Mouse (Mus musculus): ENCODE measurements around the gene Gpr179. TPM values are rescaled to one million over a fixed set of nuclear protein-coding genes. Genes with fewer than 3 reads are reported as not detected.

Gene Gpr179
- 0.70 and 0.98 TPM in 2 replicates for polyA plus RNA-seq (2015; fragmentation: Nextera tagmentation; extraction: Ambion mirVana)

- WGBS = 47% methylated on average over 3 of the region's 3 CpGs
Measured at GRCm38 (mm10) chr11:97352027-97352684, at the start of gene Gpr179. TSS of gene Gpr179 (minus strand) at chr11:97352077.

DNA sequence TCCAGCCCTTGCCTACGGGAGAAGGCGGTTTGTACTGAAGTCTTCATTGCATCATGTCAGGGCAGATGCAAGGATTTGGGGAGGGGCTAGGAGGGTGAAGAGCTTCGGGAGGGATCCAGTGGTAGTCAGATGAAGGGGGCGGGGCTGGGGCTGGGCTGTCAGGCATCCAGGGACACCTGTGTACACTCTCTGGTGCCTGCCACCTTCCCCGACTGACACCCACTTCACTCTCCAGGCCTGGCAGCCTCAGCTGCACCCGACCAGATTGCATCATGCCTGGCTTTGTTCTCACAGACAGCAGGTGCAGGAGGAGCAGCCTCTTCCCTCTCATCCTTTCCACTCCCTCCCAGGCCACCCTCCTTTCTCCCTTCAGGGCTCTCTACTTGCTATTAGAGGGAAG, 49.2 kb upstream of the Gpr179 start:
- H3K4me1 ChIP-seq = peaks cover 33% of the 10 kb centered on the region
- H3K9ac ChIP-seq = 0 out of 2 replicates have a peak overlapping the region, but pooled peaks have one; percentile 33
- H3K27me3 ChIP-seq (replicated peaks) = no peaks in the 10 kb centered on the region
- WGBS = 12% methylated on average over 6 of the region's 6 CpGs
- no peaks in the 10 kb centered on the region for H3K36me3 ChIP-seq (replicated peaks)
- H3K9me3 ChIP-seq = no peaks in the 10 kb centered on the region
- ATAC-seq (replicated peaks) = peak; percentile 11; the same call in 1 of the 2 replicates
- H3K27ac ChIP-seq = peak overlapping the region; percentile 51
- no peak overlapping the region for H3K4me3 ChIP-seq
- H3K4me2 ChIP-seq = peak overlapping the region; percentile 71

More at GRCm38 (mm10) chr11:97352027-97352684, at the start of gene Gpr179:
- no peak within 1 kb of the TSS for H3K4me2 ChIP-seq
- H3K9me3 ChIP-seq = no peaks in the 10 kb centered on the region
- no peak within 1 kb of the TSS for H3K4me3 ChIP-seq
- no peak within 1 kb of the TSS for H3K27ac ChIP-seq
- no peaks in the 10 kb centered on the region for H3K36me3 ChIP-seq (replicated peaks)
- peaks cover 22% of the 10 kb centered on the region for H3K4me1 ChIP-seq
- H3K9ac ChIP-seq = no peak within 1 kb of the TSS
- no peaks in the 10 kb centered on the region for H3K27me3 ChIP-seq (replicated peaks)
- no peak for ATAC-seq (replicated peaks)

DNA sequence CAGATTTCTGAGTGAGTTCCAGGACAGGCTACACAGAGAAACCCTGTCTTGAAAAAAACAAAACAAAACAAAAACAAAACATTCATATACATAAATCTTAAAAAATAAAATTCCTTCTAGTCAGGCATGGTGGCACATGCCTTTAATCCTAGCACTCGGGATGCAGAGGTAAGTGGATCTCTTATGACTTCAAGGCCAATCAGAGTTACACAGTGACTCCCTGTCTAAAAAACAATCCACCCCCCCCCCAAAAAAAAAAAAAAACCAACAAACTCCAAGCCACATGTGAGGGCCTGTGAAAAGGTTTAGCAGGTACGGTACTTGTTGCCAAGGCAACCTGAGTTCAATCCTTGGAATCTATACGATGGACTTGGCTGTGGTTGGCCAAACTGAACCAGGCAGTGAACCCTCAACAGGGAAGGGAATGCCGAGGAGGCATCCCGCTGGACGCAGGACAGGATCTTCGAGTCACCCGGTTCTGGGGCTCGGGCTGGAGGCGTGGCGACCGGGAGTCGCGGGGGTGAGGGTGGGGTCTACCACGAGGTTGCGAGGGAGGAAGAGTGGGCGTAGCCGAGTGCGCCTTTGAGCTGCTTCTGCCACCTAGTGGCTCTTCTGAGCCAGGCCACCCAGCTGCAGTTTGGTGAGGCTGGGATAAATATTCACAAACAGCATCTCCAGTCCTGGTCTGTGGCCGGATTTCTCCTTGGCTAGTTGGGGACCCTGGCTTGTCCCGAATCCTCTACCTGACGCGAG, 48.3 kb upstream of the Gpr179 start:
- Histone ChIP-seq H3K9me3 (no peaks in the 10 kb centered on the region), H3K27me3 (replicated peaks) (no peaks in the 10 kb centered on the region), H3K27ac (peak overlapping the region; percentile 51), H3K4me3 (peak overlapping the region; percentile 39), H3K9ac (peak overlapping the region; percentile 33), H3K36me3 (replicated peaks) (no peaks in the 10 kb centered on the region), H3K4me1 (peaks cover 24% of the 10 kb centered on the region), H3K4me2 (peak overlapping the region; percentile 71)
- ATAC-seq (replicated peaks) = peak; percentile 57
- WGBS = 4% methylated on average over 23 of the region's 23 CpGs

DNA sequence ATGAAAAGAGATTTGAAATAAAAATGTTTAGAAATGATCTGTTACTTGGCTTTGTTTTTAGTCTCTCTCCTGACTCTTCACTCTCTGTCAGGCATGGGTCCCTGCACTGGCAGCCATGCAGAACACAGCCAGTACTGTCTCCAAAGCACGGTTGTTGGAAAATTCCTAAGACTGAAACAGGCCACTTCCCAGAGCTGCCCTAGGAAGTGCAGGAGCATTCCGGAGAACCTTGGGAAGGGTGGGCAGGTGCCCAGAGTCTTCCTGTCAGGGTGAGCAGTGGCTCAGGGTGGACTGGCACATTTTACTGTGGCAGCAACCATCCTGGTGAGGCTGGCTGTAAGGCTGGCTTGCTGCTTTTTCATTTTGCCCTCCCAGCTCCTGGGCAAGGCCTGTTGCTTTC, 46.6 kb upstream of the Gpr179 start:
- 72% methylated on average over 2 of the region's 2 CpGs for WGBS
- H3K36me3 ChIP-seq (replicated peaks) = 0 out of 2 replicates have a peak, but pooled peaks cover 3% of the 10 kb centered on the region
- H3K4me1 ChIP-seq = peaks cover 14% of the 10 kb centered on the region
- no peak overlapping the region for H3K9ac ChIP-seq
- ATAC-seq (replicated peaks) = no peak
- no peak overlapping the region for H3K4me3 ChIP-seq
- no peaks in the 10 kb centered on the region for H3K27me3 ChIP-seq (replicated peaks)
- no peaks in the 10 kb centered on the region for H3K9me3 ChIP-seq
- H3K4me2 ChIP-seq = no peak overlapping the region
- no peak overlapping the region for H3K27ac ChIP-seq

DNA sequence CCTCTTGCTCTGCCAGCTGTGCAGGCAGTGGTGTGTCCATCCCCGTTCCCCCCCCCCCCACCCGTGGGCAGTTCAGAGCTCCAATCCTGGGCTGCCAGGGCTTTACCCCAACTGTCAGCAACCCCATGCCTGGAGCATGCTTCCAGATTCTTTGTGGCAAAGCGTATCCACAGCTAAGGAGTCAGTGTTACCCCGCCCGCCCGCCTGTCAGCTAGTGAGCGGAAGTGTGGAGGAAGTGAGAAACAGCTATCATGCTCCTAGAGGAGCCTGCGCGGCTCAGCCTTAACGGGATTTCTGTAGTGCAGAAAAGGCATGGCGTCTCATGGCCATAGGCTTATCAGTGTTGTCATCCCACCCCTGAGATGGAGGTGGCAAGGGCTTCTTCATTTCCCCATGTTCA, 42.3 kb upstream of the Gpr179 start:
- no peak overlapping the region for H3K4me3 ChIP-seq
- H3K27ac ChIP-seq = no peak overlapping the region
- no peaks in the 10 kb centered on the region for H3K4me1 ChIP-seq
- H3K9ac ChIP-seq = no peak overlapping the region
- H3K36me3 ChIP-seq (replicated peaks) = peaks cover 26% of the 10 kb centered on the region
- WGBS = 86% methylated on average over 11 of the region's 11 CpGs
- no peaks in the 10 kb centered on the region for H3K27me3 ChIP-seq (replicated peaks)
- no peak overlapping the region for H3K4me2 ChIP-seq
- no peaks in the 10 kb centered on the region for H3K9me3 ChIP-seq
- ATAC-seq (replicated peaks) = no peak

DNA sequence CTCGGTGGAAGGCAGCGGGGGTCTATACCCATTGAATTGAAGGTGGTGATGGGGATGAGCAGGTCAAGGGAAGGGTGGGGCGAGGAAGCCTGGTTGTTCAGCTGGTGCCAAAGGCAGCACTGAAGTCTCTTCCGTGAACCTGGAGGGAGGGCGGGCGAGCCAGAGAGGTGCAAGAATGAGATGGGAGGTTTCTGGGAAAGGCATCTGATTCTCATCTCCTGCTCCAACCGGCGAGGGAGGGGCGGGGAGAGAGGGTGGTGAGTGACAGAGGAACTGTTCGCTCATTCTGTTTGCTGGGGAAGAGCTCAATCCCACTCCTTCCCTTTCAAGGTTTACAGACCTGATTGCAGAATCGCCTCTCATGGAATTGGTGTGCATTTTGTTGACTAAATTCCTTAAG, 41.8 kb upstream of the Gpr179 start:
- 72% methylated on average over 11 of the region's 11 CpGs for WGBS
- Histone ChIP-seq H3K4me3 (no peak overlapping the region), H3K4me1 (no peaks in the 10 kb centered on the region), H3K27ac (no peak overlapping the region), H3K36me3 (replicated peaks) (peaks cover 26% of the 10 kb centered on the region), H3K4me2 (no peak overlapping the region), H3K9me3 (no peaks in the 10 kb centered on the region), H3K27me3 (replicated peaks) (no peaks in the 10 kb centered on the region), H3K9ac (no peak overlapping the region)
- ATAC-seq (replicated peaks) = no peak

- no peak overlapping the region for H3K9ac ChIP-seq
- 90% methylated on average over 8 of the region's 8 CpGs for WGBS
Measured at GRCm38 (mm10) chr11:97389127-97389526, 37.2 kb upstream of the Gpr179 start.

DNA sequence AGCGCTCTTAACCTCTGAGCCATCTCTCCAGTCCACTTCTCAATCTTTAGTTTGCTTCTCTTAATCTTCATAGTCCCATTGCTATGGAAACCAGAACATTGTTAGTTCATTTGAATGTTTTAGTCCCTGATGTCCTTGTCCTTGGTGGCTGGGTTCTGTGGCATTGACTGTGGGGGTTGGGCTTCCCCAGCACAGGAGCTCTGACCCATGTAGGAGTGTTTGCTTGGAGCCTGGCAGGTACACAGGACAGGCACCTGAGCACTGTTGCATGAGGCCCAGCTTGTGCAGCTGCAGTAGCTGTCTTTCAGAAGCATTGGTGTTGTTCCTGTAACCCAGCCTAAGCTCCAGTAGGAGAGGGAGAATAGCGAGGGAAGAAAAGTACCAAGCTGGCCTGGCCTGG, 35.9 kb upstream of the Gpr179 start:
- Histone ChIP-seq H3K4me2 (no peak overlapping the region), H3K9me3 (no peaks in the 10 kb centered on the region), H3K9ac (no peak overlapping the region), H3K27ac (no peak overlapping the region), H3K4me3 (no peak overlapping the region), H3K27me3 (replicated peaks) (no peaks in the 10 kb centered on the region), H3K36me3 (replicated peaks) (peaks cover 36% of the 10 kb centered on the region), H3K4me1 (no peaks in the 10 kb centered on the region)
- 87% methylated on average over 2 of the region's 2 CpGs for WGBS
- no peak for ATAC-seq (replicated peaks)

More at GRCm38 (mm10) chr11:97389127-97389526, 37.2 kb upstream of the Gpr179 start:
- ATAC-seq (replicated peaks) = no peak
- Histone ChIP-seq H3K36me3 (replicated peaks) (peaks cover 33% of the 10 kb centered on the region), H3K27me3 (replicated peaks) (no peaks in the 10 kb centered on the region), H3K4me3 (no peak overlapping the region), H3K4me2 (no peak overlapping the region), H3K9me3 (no peaks in the 10 kb centered on the region), H3K27ac (no peak overlapping the region), H3K4me1 (no peaks in the 10 kb centered on the region)

- ATAC-seq (replicated peaks) = no peak
- 75% methylated on average over 2 of the region's 2 CpGs for WGBS
Measured at GRCm38 (mm10) chr11:97383764-97384163, 31.9 kb upstream of the Gpr179 start.

DNA sequence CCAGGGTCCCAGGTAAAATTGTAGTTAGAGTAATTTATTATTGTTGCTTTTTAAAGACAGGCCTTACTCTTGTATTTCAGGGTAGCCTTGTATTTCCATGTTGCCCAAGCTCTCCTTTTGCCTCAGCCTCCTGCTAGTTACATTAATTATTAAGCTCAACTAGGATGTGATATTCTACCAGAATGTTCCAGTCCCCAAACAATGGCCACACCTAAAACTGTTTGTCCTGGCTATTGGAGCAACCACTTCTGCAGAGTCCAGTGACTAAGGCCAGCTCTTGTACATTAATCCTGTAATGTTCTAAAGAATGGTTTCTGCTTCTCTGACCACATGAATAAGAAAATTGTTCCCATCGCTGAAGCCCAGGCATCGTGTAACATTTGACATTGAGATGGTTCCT, 31.1 kb upstream of the Gpr179 start:
- H3K27ac ChIP-seq = no peak overlapping the region
- no peaks in the 10 kb centered on the region for H3K4me1 ChIP-seq
- H3K27me3 ChIP-seq (replicated peaks) = no peaks in the 10 kb centered on the region
- no peak overlapping the region for H3K4me3 ChIP-seq
- H3K9ac ChIP-seq = no peak overlapping the region
- 87% methylated on average over 2 of the region's 2 CpGs for WGBS
- ATAC-seq (replicated peaks) = no peak
- no peak overlapping the region for H3K4me2 ChIP-seq
- H3K9me3 ChIP-seq = no peaks in the 10 kb centered on the region
- peaks cover 26% of the 10 kb centered on the region for H3K36me3 ChIP-seq (replicated peaks)

More at GRCm38 (mm10) chr11:97383764-97384163, 31.9 kb upstream of the Gpr179 start:
- H3K27ac ChIP-seq = no peak overlapping the region
- H3K4me1 ChIP-seq = no peaks in the 10 kb centered on the region
- H3K9ac ChIP-seq = no peak overlapping the region
- H3K4me3 ChIP-seq = no peak overlapping the region
- H3K27me3 ChIP-seq (replicated peaks) = no peaks in the 10 kb centered on the region
- H3K36me3 ChIP-seq (replicated peaks) = peaks cover 22% of the 10 kb centered on the region
- no peak overlapping the region for H3K4me2 ChIP-seq
- H3K9me3 ChIP-seq = no peaks in the 10 kb centered on the region

GRCm38 (mm10) chr11:97380036-97380435, 28.2 kb upstream of the Gpr179 start:
- Histone ChIP-seq H3K27me3 (replicated peaks) (no peaks in the 10 kb centered on the region), H3K9ac (no peak overlapping the region), H3K4me2 (no peak overlapping the region), H3K4me1 (no peaks in the 10 kb centered on the region), H3K4me3 (no peak overlapping the region), H3K9me3 (no peaks in the 10 kb centered on the region), H3K27ac (no peak overlapping the region), H3K36me3 (replicated peaks) (peaks cover 35% of the 10 kb centered on the region)
- ATAC-seq (replicated peaks) = no peak
- 85% methylated on average over 3 of the region's 3 CpGs for WGBS

DNA sequence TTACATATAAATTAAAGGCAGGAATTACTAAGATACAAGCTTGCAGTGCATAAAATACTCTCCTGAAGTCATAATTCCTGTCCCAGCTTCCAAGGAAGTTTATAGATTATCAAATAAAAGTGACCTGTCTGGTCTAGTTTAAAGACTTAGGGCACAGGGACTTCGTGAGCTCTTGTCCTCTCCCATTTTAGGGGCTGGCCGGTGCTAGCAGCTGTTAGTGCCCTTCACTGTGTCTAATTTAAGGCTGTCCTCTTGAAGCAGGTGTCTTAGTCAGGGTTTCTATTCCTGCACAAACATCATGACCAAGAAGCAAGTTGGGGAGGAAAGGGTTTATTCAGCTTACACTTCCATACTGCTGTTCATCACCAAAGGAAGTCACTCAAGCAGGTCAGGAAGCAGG, 21.5 kb upstream of the Gpr179 start:
- no peaks in the 10 kb centered on the region for H3K9me3 ChIP-seq
- no peak overlapping the region for H3K9ac ChIP-seq
- H3K27ac ChIP-seq = no peak overlapping the region
- ATAC-seq (replicated peaks) = no peak
- no peak overlapping the region for H3K4me2 ChIP-seq
- no peaks in the 10 kb centered on the region for H3K27me3 ChIP-seq (replicated peaks)
- WGBS = 90% methylated on average over 2 of the region's 2 CpGs
- H3K36me3 ChIP-seq (replicated peaks) = peaks cover 23% of the 10 kb centered on the region
- H3K4me1 ChIP-seq = peaks cover 10% of the 10 kb centered on the region
- H3K4me3 ChIP-seq = no peak overlapping the region
